Comparison of ENCODE assay signal across 10 mouse cellular contexts in the genomic region with DNA sequence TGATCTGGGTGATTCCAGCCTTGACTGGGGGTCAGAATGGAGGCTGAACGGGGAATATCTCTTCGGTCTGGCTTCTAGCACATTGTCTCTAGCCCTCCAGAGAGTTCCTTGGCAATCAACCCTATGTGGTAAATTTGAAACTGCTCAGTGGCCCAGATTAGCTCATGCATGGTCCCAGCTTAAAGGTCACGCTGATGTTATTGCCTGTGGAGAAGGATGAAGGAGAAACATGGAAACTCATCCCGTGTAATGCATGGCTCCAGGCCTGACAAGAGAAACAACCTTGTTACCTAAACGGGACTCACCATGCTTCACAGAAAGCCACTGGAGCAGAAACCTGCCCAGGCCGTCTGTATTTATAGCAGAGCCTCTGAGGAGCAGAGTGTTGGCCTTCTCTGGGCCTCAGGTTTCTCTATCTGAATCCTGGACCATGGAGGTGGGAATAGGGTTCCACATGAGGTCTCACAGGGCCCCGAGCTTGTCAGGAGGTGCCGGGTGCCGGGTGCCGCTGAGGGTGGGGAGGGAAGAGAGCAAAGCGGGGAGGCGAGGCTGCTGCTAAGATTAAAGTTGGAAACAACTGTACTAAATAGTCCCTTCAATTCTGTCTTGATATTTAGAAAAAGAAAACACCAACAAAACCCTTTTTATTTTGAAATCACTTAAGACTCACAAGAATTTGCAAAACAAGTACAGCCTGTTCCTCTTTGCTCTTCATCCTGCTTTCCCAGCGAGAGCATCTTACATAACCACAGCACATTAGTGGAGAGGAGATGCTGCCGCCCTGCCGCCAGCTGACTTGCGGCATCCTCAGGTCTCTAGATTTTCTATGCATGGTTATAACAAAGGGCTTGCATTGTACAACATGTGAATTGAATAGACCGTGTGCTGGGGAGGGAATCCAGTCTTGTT.
DNase-seq lines count a peak whose midpoint lies in the region; ATAC-seq and TF ChIP-seq lines count a peak whose summit lies in the region.
"Had no signal": no experiment of that assay in that cellular context is flagged by ENCODE, and none has a peak within 500 bp of the region (broad histone marks: within the 10 kb centered on the region; RNA-seq: fewer than 3 reads in every experiment).

No protein-coding gene starts in this region.

- no peak for ATAC-seq in heart, postnatal 0 days (ENCODE audit: insufficient read depth, low read depth)
- ATAC-seq in hindbrain, embryonic 11.5 days (ENCODE audit: low FRiP score) = no peak
- ATAC-seq in intestine, embryonic 15.5 days = no peak

- peaks cover 6% of the 10 kb centered on the region; the same call in 1 of the 2 replicates for H3K4me1 ChIP-seq in heart, postnatal 0 days (ENCODE audit: control insufficient read depth, insufficient read depth)
- H3K4me1 ChIP-seq in hindbrain, embryonic 11.5 days (replicated peaks; ENCODE audit: control insufficient read depth, insufficient read depth, low read length) = no peaks in the 10 kb centered on the region
- H3K4me1 ChIP-seq in intestine, embryonic 15.5 days (replicated peaks) = no peaks in the 10 kb centered on the region

- H3K9ac ChIP-seq in heart, postnatal 0 days (replicated peaks; ENCODE audit: low read depth, low read length) = no peak overlapping the region
- H3K9ac ChIP-seq in hindbrain, embryonic 11.5 days (ENCODE audit: low read depth, low read length) = no peak overlapping the region
- H3K9ac ChIP-seq in intestine, embryonic 15.5 days = no peak overlapping the region
- H3K9ac ChIP-seq: limb, embryonic 12.5 days; neural tube, embryonic 13.5 days had no signal

- intact Hi-C loops in left cerebral cortex, postnatal 4 days (cut with DNase I) = no loop called here

- H3K27ac ChIP-seq in heart, postnatal 0 days (ENCODE audit: low read depth) = peak overlapping the region; percentile 30; the same call in 1 of the 2 replicates
- no peak overlapping the region for H3K27ac ChIP-seq in hindbrain, embryonic 11.5 days (ENCODE audit: low read depth, low read length)
- H3K27ac ChIP-seq in intestine, embryonic 15.5 days = no peak overlapping the region
- H3K27ac ChIP-seq: limb, embryonic 12.5 days; neural tube, embryonic 13.5 days had no signal

- H3K4me2 ChIP-seq in heart, postnatal 0 days (ENCODE audit: low read depth, low read length) = no peak overlapping the region
- no peak overlapping the region for H3K4me2 ChIP-seq in hindbrain, embryonic 11.5 days (replicated peaks; ENCODE audit: low read depth, low read length)
- no peak overlapping the region for H3K4me2 ChIP-seq in intestine, embryonic 15.5 days (replicated peaks)
- H3K4me2 ChIP-seq: limb, embryonic 12.5 days; neural tube, embryonic 13.5 days had no signal

- H3K4me3 ChIP-seq in heart, postnatal 0 days (ENCODE audit: low read depth, low read length) = no peak overlapping the region
- no peak overlapping the region for H3K4me3 ChIP-seq in hindbrain, embryonic 11.5 days (ENCODE audit: low read depth, low read length)
- H3K4me3 ChIP-seq in intestine, embryonic 15.5 days (replicated peaks) = no peak overlapping the region
- H3K4me3 ChIP-seq: limb, embryonic 12.5 days; neural tube, embryonic 13.5 days had no signal

- no peaks in the 10 kb centered on the region for H3K36me3 ChIP-seq in heart, postnatal 0 days (replicated peaks; ENCODE audit: control insufficient read depth, insufficient read depth, low read length)
- no peaks in the 10 kb centered on the region for H3K36me3 ChIP-seq in hindbrain, embryonic 11.5 days (ENCODE audit: control insufficient read depth, insufficient read depth, low read length)
- H3K36me3 ChIP-seq in intestine, embryonic 15.5 days = no peaks in the 10 kb centered on the region
- H3K36me3 ChIP-seq: limb, embryonic 12.5 days; neural tube, embryonic 13.5 days had no signal

- WGBS in heart, postnatal 0 days = 80% methylated on average over 17 of the region's 17 CpGs
- 81% methylated on average over 17 of the region's 17 CpGs for WGBS in hindbrain, embryonic 11.5 days
- 85% methylated on average over 17 of the region's 17 CpGs for WGBS in intestine, embryonic 15.5 days

- TF ChIP-seq CTCF in heart, postnatal 0 days (IDR thresholded peaks at IDR 0.05; ENCODE audit: low read depth) = no peak

- TF ChIP-seq EP300 in heart, postnatal 0 days (IDR thresholded peaks at IDR 0.05; ENCODE audit: low read depth) = no peak

- peak; percentile 49 to 77 for DNase-seq in frontal cortex, adult 2 months (ENCODE audit: extremely low spot score in 1 of 2, low spot score in 1 of 2)
- DNase-seq in frontal cortex, postnatal 25 days (ENCODE audit: low spot score in 2 of 2) = no peak
- peak; percentile 63 for DNase-seq in left cerebral cortex, adult 11 months (ENCODE audit: low spot score)
- DNase-seq in left cerebral cortex, postnatal 4 days = no peak
- no peak for DNase-seq in heart, postnatal 0 days (ENCODE audit: low spot score)
- DNase-seq in lung, postnatal 36 days = peak; percentile 69
- DNase-seq in hindbrain, embryonic 11.5 days (ENCODE audit: low spot score) = no peak

- no peaks in the 10 kb centered on the region for H3K27me3 ChIP-seq in heart, postnatal 0 days (ENCODE audit: control insufficient read depth, insufficient read depth, low read length)
- H3K27me3 ChIP-seq in hindbrain, embryonic 11.5 days (ENCODE audit: control insufficient read depth, insufficient read depth, low read length) = no peaks in the 10 kb centered on the region
- no peaks in the 10 kb centered on the region for H3K27me3 ChIP-seq in intestine, embryonic 15.5 days (replicated peaks)
- H3K27me3 ChIP-seq: limb, embryonic 12.5 days; neural tube, embryonic 13.5 days had no signal

- H3K9me3 ChIP-seq in heart, postnatal 0 days (replicated peaks; ENCODE audit: control insufficient read depth, low read length) = no peaks in the 10 kb centered on the region
- H3K9me3 ChIP-seq in hindbrain, embryonic 11.5 days (ENCODE audit: control insufficient read depth, low read length) = no peaks in the 10 kb centered on the region
- no peaks in the 10 kb centered on the region for H3K9me3 ChIP-seq in intestine, embryonic 15.5 days
- H3K9me3 ChIP-seq: limb, embryonic 12.5 days; neural tube, embryonic 13.5 days had no signal

Comparison
In these comparisons a context has a peak if more than half of its experiments do, and no peak if none do; other contexts are left out.
1. DNase-seq: peak in frontal cortex, adult 2 months (2 of 2), left cerebral cortex, adult 11 months (single experiment) and lung, postnatal 36 days (single experiment); none in frontal cortex, postnatal 25 days (0 of 2), left cerebral cortex, postnatal 4 days (single experiment), heart, postnatal 0 days (single experiment) and hindbrain, embryonic 11.5 days (single experiment).